Mouse (Mus musculus) intestine, embryonic 16.5 days (tissue): ENCODE results near the gene Csnk1e. TPM values are rescaled to one million over a fixed set of nuclear protein-coding genes. Genes with fewer than 3 reads are reported as not detected.

Experiments
- ATAC-seq: fragments of 200-750 bp; cut with Nextera tagmentation; 2 replicates; pipeline ENCODE4 v1.8.0; 2017; ENCODE audit warnings: moderate TSS enrichment, moderate library complexity
- H3K27ac ChIP-seq: fragments of 300-500 bp; sonication (generic); 2 replicates; pipeline ENCODE4 v1.5.1; 2014; ENCODE audit warnings: mild to moderate bottlenecking, low read length
- H3K27me3 ChIP-seq: fragments of 300-500 bp; sonication (generic); replicated peaks from 2 replicates; pipeline ENCODE4 v1.6.1; 2014; ENCODE audit warnings: low read length, control low read depth, mixed read lengths; ENCODE audit not compliant: control insufficient read depth, insufficient read depth
- H3K36me3 ChIP-seq: fragments of 300-500 bp; sonication (generic); 2 replicates; pipeline ENCODE4 v1.6.1; 2014; ENCODE audit warnings: low read length, control low read depth; ENCODE audit not compliant: control insufficient read depth, insufficient read depth
- H3K4me1 ChIP-seq: fragments of 300-500 bp; sonication (generic); 2 replicates; pipeline ENCODE4 v1.6.1; 2014; ENCODE audit warnings: low read length, control low read depth, mixed read lengths; ENCODE audit not compliant: control insufficient read depth, insufficient read depth
- H3K4me2 ChIP-seq: fragments of 300-500 bp; sonication (generic); 2 replicates; pipeline ENCODE4 v1.6.1; 2014; ENCODE audit warnings: low read depth, low read length, control low read depth
- H3K4me3 ChIP-seq: fragments of 300-500 bp; sonication (generic); 2 replicates; pipeline ENCODE4 v1.5.1; 2014; ENCODE audit warnings: mild to moderate bottlenecking, low read length
- H3K9ac ChIP-seq: fragments of 300-500 bp; sonication (generic); 2 replicates; pipeline ENCODE4 v1.6.1; 2014; ENCODE audit warnings: low read depth, low read length
- H3K9me3 ChIP-seq: fragments of 300-500 bp; sonication (generic); 2 replicates; pipeline ENCODE4 v1.6.1; 2016; ENCODE audit warnings: low read length, control low read depth; ENCODE audit not compliant: control insufficient read depth
- WGBS: fragments of 180-500 bp; shearing (Covaris S2); extraction: QIAGEN DNeasy Blood & Tissue Kit; methylation state at CpG from one replicate; pipeline ENCODE4 v1.1.7; 2014; 5-methylcytosine and 5-hydroxymethylcytosine counted together
- polyA plus RNA-seq: library from polyadenylated mRNA; unstranded; fragments of >200 nt; fragmentation: Nextera tagmentation; extraction: Ambion mirVana; gene quantifications from 2 replicates; pipeline ENCODE4 v1.2.1, GENCODE M21; 2015

The Csnk1e gene
- polyA plus RNA-seq, 1 experiment from 2014 or later: 30.8 TPM

DNA sequence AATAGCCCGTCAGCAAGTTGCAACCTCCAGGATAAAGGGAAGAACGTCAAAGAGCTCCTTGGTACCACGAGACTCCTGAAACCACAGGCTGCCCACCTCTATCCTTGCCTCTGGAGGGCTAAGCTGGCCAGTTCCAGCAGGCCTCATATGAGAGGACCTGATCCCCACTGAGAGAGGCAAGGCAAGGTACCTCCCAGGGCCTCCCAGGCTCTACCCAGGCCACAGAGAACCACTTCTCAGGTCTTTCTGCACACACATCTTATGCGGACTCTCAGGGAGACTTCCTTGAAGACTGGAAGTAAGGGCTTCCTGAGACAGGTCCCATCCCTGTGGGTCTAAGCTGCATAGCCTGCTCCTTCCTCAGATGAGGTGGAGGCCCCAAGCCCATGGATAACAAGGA is 16.0 kb downstream of the Csnk1e start:
- no peak overlapping the region for H3K27ac ChIP-seq
- peaks cover 38% of the 10 kb centered on the region for H3K4me1 ChIP-seq
- H3K36me3 ChIP-seq: peaks cover 4% of the 10 kb centered on the region; the same call in 1 of the 2 replicates
- H3K4me3 ChIP-seq: no peak overlapping the region; the same call in 1 of the 2 replicates
- no peaks in the 10 kb centered on the region for H3K27me3 ChIP-seq
- peak overlapping the region; percentile 31; the same call in 1 of the 2 replicates for H3K9ac ChIP-seq
- 57% methylated on average over 4 of the region's 4 CpGs for WGBS
- no peak for ATAC-seq
- H3K9me3 ChIP-seq: no peaks in the 10 kb centered on the region
- H3K4me2 ChIP-seq: no peak overlapping the region; the same call in 1 of the 2 replicates

DNA sequence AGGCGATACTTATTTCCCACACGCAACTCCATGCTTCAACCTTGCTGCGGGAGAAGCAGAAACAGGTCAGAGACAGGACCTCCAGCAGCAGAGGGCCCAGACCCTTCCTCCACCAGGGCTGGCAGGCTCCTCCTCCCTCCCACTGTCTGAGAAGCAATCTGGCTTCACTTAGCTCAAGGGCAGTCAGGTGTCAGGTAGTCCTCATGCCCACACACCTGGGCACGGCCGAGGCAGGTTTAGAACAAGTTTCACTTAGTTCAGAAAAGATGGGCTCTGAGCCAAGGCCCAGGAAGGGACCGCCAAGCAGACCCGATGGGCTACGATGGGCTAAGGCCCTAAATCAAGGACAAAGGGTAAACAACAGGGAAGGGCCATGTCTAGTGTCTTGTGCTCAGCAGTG is 16.6 kb downstream of the Csnk1e start:
- Histone ChIP-seq H3K27ac (no peak overlapping the region), H3K9me3 (no peaks in the 10 kb centered on the region), H3K9ac (peak overlapping the region; percentile 36; the same call in 1 of the 2 replicates), H3K4me3 (no peak overlapping the region), H3K4me2 (no peak overlapping the region), H3K36me3 (peaks cover 7% of the 10 kb centered on the region; the same call in 1 of the 2 replicates), H3K27me3 (no peaks in the 10 kb centered on the region), H3K4me1 (peaks cover 38% of the 10 kb centered on the region)
- ATAC-seq: no peak
- WGBS: 49% methylated on average over 8 of the region's 8 CpGs

DNA sequence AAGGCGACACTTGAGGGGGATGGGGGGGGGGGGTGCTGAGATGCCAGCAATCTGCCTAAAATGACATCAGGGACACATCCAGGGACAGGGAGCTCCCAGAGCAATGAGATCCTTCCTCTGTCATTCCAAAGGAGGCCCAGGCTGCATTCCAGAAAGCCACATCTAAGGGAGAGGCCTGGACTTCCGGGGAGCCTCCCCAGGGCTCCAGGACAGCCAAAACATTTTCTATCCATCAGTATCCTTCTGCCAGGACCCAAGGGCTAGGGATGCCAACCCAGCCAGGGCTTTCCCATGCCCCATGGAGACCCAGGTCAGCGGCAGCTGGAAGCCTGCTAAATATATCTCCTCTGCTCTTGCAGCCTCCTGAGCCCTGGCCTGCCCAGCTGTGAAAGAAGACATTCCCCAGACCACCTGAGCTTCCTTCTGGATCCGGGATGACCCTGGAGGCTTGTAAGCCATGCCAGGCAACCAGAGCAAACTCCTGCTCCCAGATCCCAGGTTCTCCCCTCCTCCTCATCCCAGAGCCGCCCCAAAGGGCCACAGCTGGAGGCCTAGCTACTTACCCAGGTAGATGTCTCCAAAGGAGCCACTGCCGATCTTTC is 17.1 kb downstream of the Csnk1e start:
- ATAC-seq: no peak
- peaks cover 40% of the 10 kb centered on the region for H3K4me1 ChIP-seq
- 0 out of 2 replicates have a peak overlapping the region, but pooled peaks have one; percentile 2 for H3K4me2 ChIP-seq
- H3K4me3 ChIP-seq: no peak overlapping the region
- H3K36me3 ChIP-seq: peaks cover 7% of the 10 kb centered on the region; the same call in 1 of the 2 replicates
- WGBS: 58% methylated on average over 6 of the region's 6 CpGs
- peak overlapping the region; percentile 36; the same call in 1 of the 2 replicates for H3K9ac ChIP-seq
- no peak overlapping the region for H3K27ac ChIP-seq
- no peaks in the 10 kb centered on the region for H3K9me3 ChIP-seq
- H3K27me3 ChIP-seq: no peaks in the 10 kb centered on the region

DNA sequence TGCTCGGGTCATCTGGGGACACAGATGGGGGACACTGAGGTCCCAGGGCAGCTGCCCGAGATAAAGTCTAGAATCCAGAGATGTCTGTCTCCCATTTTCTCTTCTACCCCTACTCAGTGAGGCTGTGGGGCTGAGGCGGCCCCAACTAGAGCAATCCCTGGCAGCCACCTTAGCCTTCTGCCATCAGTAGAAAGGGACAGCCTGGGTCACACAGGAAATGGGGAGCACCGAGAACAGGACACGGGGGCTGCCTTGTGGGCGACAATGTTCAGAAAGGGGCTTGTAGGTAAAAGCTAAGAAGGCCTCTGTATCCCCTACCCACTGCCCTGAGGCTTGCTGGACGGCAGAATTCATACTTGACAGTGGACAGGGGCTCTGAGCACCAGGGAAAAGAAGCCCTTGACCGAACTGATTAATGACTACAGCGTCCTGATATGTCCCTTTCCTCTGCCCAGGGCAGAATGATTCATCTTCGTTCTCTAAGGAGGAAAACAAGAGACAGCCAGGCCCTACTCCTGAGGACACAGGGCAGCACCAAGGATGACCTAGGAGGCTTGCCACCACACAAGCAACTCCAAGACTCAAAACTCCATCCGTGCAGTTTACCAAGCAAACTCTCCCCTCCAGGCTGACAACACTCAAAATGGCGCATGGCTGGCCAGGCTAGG is 17.7 kb downstream of the Csnk1e start:
- Histone ChIP-seq H3K27ac (no peak overlapping the region), H3K36me3 (peaks cover 7% of the 10 kb centered on the region; the same call in 1 of the 2 replicates), H3K4me2 (no peak overlapping the region), H3K9me3 (no peaks in the 10 kb centered on the region), H3K4me3 (no peak overlapping the region), H3K9ac (no peak overlapping the region), H3K27me3 (no peaks in the 10 kb centered on the region), H3K4me1 (peaks cover 45% of the 10 kb centered on the region)
- 83% methylated on average over 12 of the region's 12 CpGs for WGBS
- ATAC-seq: no peak

DNA sequence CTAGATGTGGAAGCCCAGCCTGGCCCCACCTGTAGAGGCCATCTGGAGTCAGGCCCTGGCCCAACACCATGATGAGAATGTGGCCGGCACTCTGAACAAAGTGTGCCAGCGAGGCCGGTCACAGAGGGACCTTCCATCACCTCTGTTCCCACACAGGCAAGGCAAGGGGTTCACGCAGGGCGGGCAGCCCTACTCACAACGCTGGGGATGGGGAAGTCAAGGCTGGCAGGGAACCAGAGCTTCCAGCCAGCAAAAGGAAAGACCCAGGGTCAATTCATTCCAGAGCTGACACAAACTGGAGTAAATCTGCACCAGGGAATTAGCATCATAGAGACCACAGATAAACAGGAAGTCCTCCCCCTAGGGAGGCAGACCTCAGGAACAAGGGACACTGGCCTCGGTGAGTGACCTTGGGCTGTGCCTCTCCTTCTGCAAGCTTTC is 18.9 kb downstream of the Csnk1e start:
- Histone ChIP-seq H3K4me1 (peaks cover 47% of the 10 kb centered on the region), H3K4me3 (no peak overlapping the region), H3K9me3 (no peaks in the 10 kb centered on the region), H3K27me3 (no peaks in the 10 kb centered on the region), H3K36me3 (peaks cover 7% of the 10 kb centered on the region; the same call in 1 of the 2 replicates), H3K27ac (no peak overlapping the region), H3K4me2 (no peak overlapping the region), H3K9ac (0 out of 2 replicates have a peak overlapping the region, but pooled peaks have one; percentile 23)
- WGBS: 55% methylated on average over 7 of the region's 7 CpGs
- ATAC-seq: no peak

DNA sequence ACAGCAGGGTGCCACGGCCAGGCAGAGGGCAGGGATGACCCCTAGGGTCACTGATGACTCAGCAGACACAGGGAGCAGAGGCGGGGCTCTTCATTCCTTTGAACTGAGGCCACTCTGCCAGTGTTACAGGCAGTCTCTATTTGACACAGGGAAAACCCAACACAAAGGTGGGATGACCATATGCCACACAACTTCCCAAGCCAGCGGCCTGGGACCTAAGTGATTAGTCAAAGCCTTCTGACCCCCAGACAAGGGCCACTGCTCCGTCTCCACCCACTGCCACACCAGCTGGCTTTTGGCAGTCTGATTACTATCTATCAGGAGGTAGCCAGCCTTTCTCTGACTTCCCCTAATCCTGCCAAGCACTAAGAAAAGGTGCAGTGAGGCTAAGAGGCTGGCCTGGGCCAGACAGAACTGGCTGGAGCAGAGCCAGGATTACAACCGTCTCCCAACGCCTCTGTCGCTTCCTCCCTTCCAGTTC is 20.1 kb downstream of the Csnk1e start:
- Histone ChIP-seq H3K27ac (0 out of 2 replicates have a peak overlapping the region, but pooled peaks have one; percentile 3), H3K4me3 (no peak overlapping the region), H3K9ac (no peak overlapping the region), H3K4me2 (no peak overlapping the region), H3K36me3 (peaks cover 7% of the 10 kb centered on the region; the same call in 1 of the 2 replicates), H3K27me3 (no peaks in the 10 kb centered on the region), H3K4me1 (peaks cover 41% of the 10 kb centered on the region), H3K9me3 (no peaks in the 10 kb centered on the region)
- 45% methylated on average over 7 of the region's 7 CpGs for WGBS
- ATAC-seq: no peak

DNA sequence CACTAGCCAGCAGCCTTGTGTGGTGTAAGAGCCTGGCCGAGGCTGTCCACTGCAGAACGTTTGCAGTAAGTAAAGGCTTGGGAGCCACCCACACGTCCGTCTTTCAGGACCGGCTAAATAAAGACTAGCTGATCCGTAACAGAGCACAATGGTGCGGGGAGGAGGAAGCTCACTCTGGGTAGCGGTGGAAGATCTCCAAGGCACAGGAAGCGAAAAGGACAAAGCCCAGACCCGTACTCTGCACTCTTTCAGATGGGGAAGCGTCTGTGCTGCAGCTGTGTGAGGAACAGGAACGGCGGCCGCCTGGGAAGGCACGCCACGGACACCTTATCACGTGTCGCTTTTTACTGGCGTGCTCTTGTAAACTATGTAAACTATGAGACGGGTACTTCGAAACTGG is 22.5 kb downstream of the Csnk1e start:
- Histone ChIP-seq H3K9me3 (no peaks in the 10 kb centered on the region), H3K4me1 (peaks cover 23% of the 10 kb centered on the region), H3K4me2 (peak overlapping the region; percentile 4), H3K9ac (no peak overlapping the region), H3K36me3 (peaks cover 11% of the 10 kb centered on the region), H3K27ac (peak overlapping the region; percentile 70), H3K4me3 (no peak overlapping the region), H3K27me3 (no peaks in the 10 kb centered on the region)
- 41% methylated on average over 21 of the region's 21 CpGs for WGBS
- peak; percentile 75 for ATAC-seq

DNA sequence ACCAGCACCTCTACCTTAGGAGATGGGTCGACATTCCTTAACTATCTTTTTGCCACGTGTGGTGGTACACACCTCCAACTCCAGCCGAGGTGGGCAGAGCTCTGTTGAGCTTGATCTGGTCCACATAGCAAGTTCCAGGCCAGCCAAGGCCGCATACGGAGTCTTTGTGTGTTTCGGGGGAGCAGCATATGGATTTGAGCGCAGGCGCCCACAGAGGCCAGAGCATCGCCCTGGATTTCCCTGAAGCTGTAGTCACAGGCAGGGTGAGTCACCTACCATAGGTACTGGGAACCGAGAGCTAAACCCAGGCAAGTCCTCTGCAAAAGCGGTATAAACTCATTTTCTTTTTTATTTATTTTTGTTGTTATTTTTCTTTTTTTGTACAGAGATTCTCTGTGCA is 23.0 kb downstream of the Csnk1e start:
- Histone ChIP-seq H3K4me2 (no peak overlapping the region), H3K4me1 (peaks cover 23% of the 10 kb centered on the region), H3K27ac (peak overlapping the region; percentile 70), H3K27me3 (no peaks in the 10 kb centered on the region), H3K36me3 (peaks cover 8% of the 10 kb centered on the region), H3K9ac (no peak overlapping the region), H3K9me3 (no peaks in the 10 kb centered on the region), H3K4me3 (no peak overlapping the region)
- no peak for ATAC-seq
- 76% methylated on average over 11 of the region's 11 CpGs for WGBS

DNA sequence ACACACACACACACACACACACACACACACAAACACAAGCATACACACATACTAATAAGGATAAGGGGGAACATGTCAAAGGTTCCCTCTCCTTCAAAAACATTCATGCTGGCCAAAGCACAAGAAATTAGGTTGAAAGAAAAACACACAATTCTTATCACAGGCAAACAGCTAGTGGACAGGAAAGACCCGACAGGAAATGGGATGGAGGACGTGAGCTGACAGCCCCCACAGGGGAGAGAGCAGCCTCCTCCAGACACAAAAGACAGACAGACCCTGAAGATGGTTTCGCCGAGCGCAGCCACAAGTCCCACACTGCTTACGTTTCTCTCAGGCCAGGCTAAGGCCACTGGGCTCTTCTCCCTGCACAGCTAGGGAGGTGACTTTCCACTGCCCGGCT is 23.4 kb downstream of the Csnk1e start:
- WGBS: 52% methylated on average over 7 of the region's 7 CpGs
- no peaks in the 10 kb centered on the region for H3K9me3 ChIP-seq
- no peak overlapping the region for H3K9ac ChIP-seq
- no peaks in the 10 kb centered on the region for H3K27me3 ChIP-seq
- H3K4me3 ChIP-seq: no peak overlapping the region
- no peak for ATAC-seq
- H3K36me3 ChIP-seq: peaks cover 7% of the 10 kb centered on the region
- H3K4me2 ChIP-seq: no peak overlapping the region
- peak overlapping the region; percentile 49 for H3K27ac ChIP-seq
- peaks cover 23% of the 10 kb centered on the region for H3K4me1 ChIP-seq
